Mouse (Mus musculus): Measurements from ENCODE around the gene C1qtnf4. TPM values are rescaled to one million over a fixed set of nuclear protein-coding genes. Genes with fewer than 3 reads are reported as not detected.

C1qtnf4 gene
- 100 to 1,000 TPM; 274 to 275 TPM for total RNA-seq (2021)

GRCm38 (mm10) chr2:90885218-90886041, at the start of gene C1qtnf4:
Gene C1qtnf4, plus strand, starts transcription at chr2:90885860.
- intact Hi-C loops (cut with DNase I): loop anchor here (2.0 to 5.0 kb wide), 2 partner anchors 15 to 177 kb away; no protein-coding TSS in a partner anchor

GRCm38 (mm10) chr2:90838621-90839020, 47.0 kb upstream of the C1qtnf4 start:
- intact Hi-C loops (cut with DNase I): no loop called here
- no peak for DNase-seq (ENCODE audit: low spot score in 2 of 2)

More at GRCm38 (mm10) chr2:90885218-90886041, at the start of gene C1qtnf4:
- DNase-seq (ENCODE audit: low spot score in 2 of 2): peak; percentile 45 to 58

- intact Hi-C loops (cut with DNase I): loop anchor here (5.0 kb wide), 1 partner anchor 61 kb away; the partner anchor contains the start of gene Agbl2
- DNase-seq (ENCODE audit: low spot score in 2 of 2): peak in 1 of 2 experiments; percentile 53
Measured at GRCm38 (mm10) chr2:90843666-90844065, 42.0 kb upstream of the C1qtnf4 start.

- DNase-seq (ENCODE audit: low spot score in 2 of 2): no peak
- intact Hi-C loops (cut with DNase I): loop anchor here (5.0 kb wide), 1 partner anchor 62 kb away; the partner anchor contains the start of gene Agbl2
Measured at GRCm38 (mm10) chr2:90844262-90844661, 41.4 kb upstream of the C1qtnf4 start.

GRCm38 (mm10) chr2:90845234-90845633, 40.4 kb upstream of the C1qtnf4 start:
- no peak for DNase-seq (ENCODE audit: low spot score in 2 of 2)
- intact Hi-C loops (cut with DNase I): no loop called here

GRCm38 (mm10) chr2:90846171-90846570, 39.5 kb upstream of the C1qtnf4 start:
- intact Hi-C loops (cut with DNase I): no loop called here
- peak in 1 of 2 experiments; percentile 38 for DNase-seq (ENCODE audit: low spot score in 2 of 2)

GRCm38 (mm10) chr2:90846597-90846954, 39.1 kb upstream of the C1qtnf4 start:
- intact Hi-C loops (cut with DNase I): no loop called here

GRCm38 (mm10) chr2:90846955-90847680, 38.5 kb upstream of the C1qtnf4 start, which contains the start of gene Mtch2:
Gene Mtch2, plus strand, starts transcription at chr2:90847155.
- intact Hi-C loops (cut with DNase I): no loop called here
- DNase-seq (ENCODE audit: low spot score in 2 of 2): peak; percentile 99

More at GRCm38 (mm10) chr2:90846597-90846954, 39.1 kb upstream of the C1qtnf4 start:
- DNase-seq (ENCODE audit: low spot score in 2 of 2): no peak

- intact Hi-C loops (cut with DNase I): no loop called here
- DNase-seq (ENCODE audit: low spot score in 2 of 2): peak in 1 of 2 experiments; percentile 14
Measured at GRCm38 (mm10) chr2:90847681-90848050, 38.0 kb upstream of the C1qtnf4 start.

GRCm38 (mm10) chr2:90848331-90848730, 37.3 kb upstream of the C1qtnf4 start:
- intact Hi-C loops (cut with DNase I): no loop called here
- DNase-seq (ENCODE audit: low spot score in 2 of 2): no peak

- intact Hi-C loops (cut with DNase I): loop anchor here (5.0 kb wide), 1 partner anchor 88 kb away; no protein-coding TSS in a partner anchor
Measured at GRCm38 (mm10) chr2:90850401-90850800, 35.3 kb upstream of the C1qtnf4 start.

GRCm38 (mm10) chr2:90861486-90861885, 24.2 kb upstream of the C1qtnf4 start:
- intact Hi-C loops (cut with DNase I): no loop called here
- no peak for DNase-seq (ENCODE audit: low spot score in 2 of 2)

More at GRCm38 (mm10) chr2:90850401-90850800, 35.3 kb upstream of the C1qtnf4 start:
- DNase-seq (ENCODE audit: low spot score in 2 of 2): no peak

- intact Hi-C loops (cut with DNase I): no loop called here
- DNase-seq (ENCODE audit: low spot score in 2 of 2): no peak
Measured at GRCm38 (mm10) chr2:90864184-90864583, 21.5 kb upstream of the C1qtnf4 start.

GRCm38 (mm10) chr2:90866524-90866923, 19.1 kb upstream of the C1qtnf4 start:
- intact Hi-C loops (cut with DNase I): loop anchor here (1.0 to 5.0 kb wide), 4 partner anchors 36 to 235 kb away; partner anchors contain the start of genes Kbtbd4 and Ndufs3
- DNase-seq (ENCODE audit: low spot score in 2 of 2): peak; percentile 90 to 95

GRCm38 (mm10) chr2:90870136-90870601, 15.5 kb upstream of the C1qtnf4 start:
- DNase-seq (ENCODE audit: low spot score in 2 of 2): peak; percentile 63 to 93
- intact Hi-C loops (cut with DNase I): loop anchor here (2.0 kb wide), 2 partner anchors 17 to 95 kb away; no protein-coding TSS in a partner anchor

GRCm38 (mm10) chr2:90871180-90871961, 14.3 kb upstream of the C1qtnf4 start:
- DNase-seq (ENCODE audit: low spot score in 2 of 2): peak; percentile 49 to 81
- intact Hi-C loops (cut with DNase I): loop anchor here (2.0 kb wide), 2 partner anchors 15 to 93 kb away; no protein-coding TSS in a partner anchor

GRCm38 (mm10) chr2:90874025-90874424, 11.6 kb upstream of the C1qtnf4 start:
- intact Hi-C loops (cut with DNase I): no loop called here
- no peak for DNase-seq (ENCODE audit: low spot score in 2 of 2)

GRCm38 (mm10) chr2:90875239-90875638, 10.4 kb upstream of the C1qtnf4 start:
- DNase-seq (ENCODE audit: low spot score in 2 of 2): no peak
- intact Hi-C loops (cut with DNase I): no loop called here

Measured in left cerebral cortex, postnatal 25 days (tissue).